Mouse (Mus musculus): Measurements from ENCODE around the gene Armc3. TPM values are rescaled to one million over a fixed set of nuclear protein-coding genes. Genes with fewer than 3 reads are reported as not detected.
A peak's percentile ranks its signal among the peaks of the same experiment; 100 is the strongest.

The Armc3 gene
- total RNA-seq (2021), result not detected

DNA sequence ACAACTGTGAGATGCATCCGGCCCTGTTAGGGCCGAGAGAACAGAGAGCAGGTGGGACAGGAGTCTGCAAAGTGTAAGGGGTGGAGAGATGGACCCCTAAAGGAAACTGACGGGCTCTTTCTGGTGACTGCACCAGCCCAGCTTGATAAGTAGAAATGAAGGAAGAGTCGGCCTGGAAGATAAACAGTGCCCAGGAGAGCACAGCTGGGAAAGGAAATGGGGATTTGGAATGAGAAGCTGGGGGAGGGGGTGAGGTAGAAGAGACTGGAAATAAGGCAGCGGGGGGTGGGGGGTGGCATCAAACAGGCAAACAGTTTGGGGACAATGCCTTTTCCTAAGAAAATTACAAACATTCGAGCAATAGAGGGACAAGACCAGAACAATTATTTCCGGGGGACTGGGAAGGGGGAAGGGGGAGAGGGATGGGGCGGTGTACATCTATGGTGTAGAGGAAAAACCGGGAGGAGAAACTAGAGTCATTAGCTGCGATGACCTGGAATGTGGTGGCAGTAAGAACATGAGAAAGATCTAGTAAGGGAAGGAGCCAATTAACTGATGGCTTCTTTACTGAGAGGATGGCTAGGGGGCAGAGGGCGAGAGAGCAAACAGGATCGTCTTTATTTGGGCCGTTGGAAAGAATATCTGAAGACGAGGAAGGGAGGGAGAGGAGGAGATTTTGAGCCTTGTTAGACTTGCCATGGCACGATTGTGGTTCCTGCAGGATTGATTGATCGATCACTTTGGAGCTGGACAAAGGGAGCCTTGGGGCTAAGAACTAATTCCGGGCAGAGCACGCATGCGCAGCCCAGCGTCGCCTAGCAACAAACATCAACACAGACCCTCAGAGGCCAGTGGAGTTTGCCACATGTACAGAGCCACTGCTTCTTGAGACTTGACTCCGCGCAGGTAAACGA is at the start of gene Armc3:
Gene Armc3, plus strand, starts transcription at position 851 of the 914 bp plus-strand sequence.
- peak; percentile 72 for DNase-seq

DNA sequence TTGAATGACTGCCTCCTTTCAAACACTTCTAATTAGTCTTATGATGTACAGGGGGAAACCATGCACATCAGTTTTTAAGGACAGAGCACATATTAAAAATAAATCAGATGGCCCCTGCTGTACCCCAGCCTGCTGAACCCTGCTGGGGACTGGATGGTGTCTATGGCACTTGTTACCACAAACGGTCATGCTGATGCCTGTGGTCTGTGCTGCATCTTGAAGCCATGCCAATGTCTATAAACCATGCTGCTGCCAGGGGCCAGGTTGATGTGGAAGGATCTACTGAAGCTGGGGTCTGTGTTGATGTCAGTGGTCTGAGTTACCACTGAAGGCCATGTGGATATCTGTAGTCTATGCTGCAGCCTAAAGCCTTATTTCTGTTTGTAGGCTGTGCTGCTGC is 46.4 kb upstream of the Armc3 start:
- no peak for DNase-seq

DNA sequence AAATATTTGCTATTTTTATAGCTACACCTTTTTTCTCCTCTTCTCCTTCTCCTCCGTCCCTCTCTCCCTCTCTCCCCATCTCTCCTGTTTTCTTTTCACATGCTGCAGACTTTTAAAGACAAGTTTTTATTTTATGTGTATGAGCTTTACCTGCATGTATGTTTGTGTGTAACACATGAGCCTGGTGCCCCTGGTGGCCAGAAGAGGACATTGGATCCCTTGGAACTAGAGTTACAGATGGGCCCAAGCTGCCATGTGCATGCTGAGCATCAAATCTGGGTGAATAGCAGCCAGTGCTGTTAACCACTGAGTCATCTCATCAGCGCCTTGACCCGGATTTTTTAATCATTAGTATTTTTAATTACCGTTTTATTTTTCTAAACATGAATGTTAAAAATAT is 42.9 kb upstream of the Armc3 start:
- DNase-seq, result peak; percentile 14

DNA sequence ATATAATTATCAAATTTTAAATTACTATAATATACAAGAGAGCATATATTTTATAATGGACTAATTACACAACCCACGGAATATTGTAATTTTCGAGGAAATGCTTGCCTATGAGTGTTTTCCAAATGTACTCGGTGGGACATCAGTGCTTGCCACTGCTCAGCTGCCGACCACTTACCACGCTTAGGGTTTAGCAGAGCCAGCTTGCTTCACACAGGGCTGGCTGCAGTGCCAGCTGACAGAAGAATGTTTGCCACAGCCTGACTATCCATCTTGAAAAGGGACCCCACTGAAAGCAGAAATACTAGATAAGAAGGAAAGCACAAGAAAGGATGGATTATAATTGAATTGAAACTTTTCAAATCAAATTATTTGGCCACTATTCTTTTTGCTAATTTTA is 39.6 kb upstream of the Armc3 start:
- DNase-seq, result no peak

DNA sequence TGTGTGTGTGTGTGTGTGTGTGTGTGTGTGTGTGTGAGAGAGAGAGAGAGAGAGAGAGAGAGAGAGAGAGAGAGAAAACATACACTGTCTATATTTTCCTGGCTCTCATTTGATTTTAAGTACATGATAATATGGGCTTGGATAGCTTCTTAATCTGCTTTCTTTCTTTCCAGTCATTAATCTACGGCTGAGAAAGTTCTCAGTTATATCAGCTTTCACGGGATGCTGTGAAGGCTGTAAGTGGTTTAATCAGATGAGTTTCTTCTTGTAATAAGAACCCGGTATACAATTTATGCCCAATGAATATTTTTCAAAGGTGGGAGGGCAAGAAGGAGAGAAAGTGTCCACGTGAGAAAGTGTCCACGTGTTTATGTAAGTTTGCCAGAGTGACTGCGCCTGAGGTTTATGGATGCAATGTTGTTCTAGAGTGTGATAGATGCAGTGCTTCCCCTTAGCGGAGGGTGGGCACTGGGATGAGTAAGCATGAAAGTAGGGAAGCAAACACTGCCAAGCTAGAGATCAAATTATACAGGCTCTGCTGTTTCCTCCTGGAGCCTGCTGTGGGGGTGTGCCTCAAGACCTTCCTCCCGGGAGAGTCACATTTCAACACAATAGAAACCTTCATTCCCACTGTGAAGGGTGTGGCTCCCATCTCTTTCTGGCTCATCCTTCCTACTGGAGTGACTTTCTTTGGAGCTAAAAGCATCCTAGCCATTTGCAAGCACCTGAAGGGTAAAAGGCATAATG is 38.6 kb upstream of the Armc3 start:
- no peak for DNase-seq

DNA sequence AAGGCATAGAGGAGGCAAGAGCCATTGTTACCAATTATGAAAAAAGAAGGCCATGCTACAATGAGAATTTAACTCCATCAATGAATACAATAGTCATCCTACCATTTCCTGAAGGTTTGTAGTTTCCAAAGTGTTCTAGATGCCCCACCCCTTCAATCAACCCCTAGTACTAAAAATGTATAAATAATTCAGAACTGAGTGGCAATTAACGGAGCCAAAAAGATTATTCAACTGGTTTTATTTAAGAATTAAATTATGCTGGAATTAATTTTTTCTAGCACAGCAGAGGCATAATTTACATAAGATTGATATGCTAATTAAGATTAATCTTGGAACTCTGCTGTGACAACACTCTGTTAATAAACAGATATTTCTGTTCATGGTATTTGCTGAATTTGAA is 34.9 kb upstream of the Armc3 start:
- DNase-seq, result no peak

DNA sequence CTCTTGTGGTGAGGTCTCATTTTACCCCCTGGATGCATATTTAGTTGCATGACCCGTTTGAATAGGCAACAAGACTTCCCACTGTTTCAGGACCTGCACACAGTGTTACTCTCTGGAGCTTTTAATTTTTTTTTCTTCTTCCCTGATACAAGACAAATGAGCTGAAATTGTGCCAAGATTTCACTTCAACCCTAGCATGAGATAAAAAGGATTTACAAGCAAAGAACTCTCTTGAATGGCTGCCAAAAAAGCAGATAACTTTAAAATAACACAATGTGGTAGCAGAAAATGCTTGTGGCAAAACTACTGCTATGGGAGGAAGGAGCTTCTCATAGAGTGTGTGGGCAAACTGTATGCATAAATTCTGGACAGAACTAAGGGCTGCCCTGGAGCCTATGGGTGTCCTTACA is 22.3 kb upstream of the Armc3 start:
- no peak for DNase-seq

DNA sequence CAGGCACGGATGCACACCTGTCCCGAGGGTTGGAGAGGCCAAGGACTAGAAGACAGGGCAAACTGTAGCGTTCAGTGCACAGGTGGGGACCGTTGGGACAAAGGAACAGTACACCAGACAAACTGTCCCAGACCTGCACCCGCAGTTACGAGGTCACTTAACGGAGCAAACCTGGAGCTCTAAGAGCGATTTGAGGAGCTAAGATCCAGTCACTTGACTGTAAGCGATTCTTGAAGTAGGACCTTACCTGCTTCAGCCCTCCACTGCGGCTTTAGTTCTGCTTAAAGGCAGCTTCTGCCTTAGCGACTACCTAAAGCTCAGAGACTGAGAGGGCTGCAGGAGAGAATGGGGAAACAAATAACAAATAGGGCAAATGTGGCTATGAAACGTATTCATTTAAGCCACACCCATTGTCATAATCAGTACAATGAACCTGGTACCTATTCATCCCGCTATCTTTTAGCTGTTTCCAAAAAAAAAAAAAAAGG is 308 bp downstream of the Armc3 start:
- DNase-seq, result no peak

DNA sequence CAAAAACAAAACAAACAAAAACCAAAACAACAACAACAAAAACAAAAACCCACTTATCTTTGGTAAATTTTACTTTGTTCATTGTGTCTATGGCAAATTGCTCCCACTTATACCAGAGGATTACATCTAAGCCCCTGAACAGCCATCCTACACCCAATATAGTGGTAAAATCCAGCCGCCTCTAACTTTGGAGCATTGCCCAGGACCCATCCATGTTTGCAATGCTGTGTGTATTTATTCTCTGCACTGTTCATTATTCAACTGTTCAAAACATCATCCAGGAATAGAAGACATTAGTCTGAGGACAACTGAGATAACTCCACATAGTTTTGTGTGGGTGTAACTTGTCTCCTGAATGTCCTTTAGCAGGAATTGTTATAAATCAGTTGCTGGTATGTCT is 1.0 kb downstream of the Armc3 start:
- no peak for DNase-seq

DNA sequence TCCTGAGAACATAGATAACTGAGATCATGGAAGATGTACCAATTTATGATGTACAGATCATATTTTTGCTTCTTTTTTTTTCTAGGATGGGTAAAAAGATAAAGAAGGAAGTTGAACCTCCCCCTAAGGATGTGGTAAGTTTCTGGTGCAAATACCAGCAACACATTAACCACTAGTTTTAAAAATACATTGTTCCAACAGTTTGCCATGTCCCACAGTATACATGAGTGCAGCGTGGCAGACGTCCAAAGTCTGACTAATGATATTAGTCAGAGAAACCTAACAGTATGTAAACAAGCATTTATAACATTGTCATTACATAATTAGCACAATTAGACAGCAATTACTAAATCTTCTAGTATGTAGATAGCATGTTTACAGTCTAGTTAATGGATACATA is 2.6 kb downstream of the Armc3 start:
- no peak for DNase-seq

DNA sequence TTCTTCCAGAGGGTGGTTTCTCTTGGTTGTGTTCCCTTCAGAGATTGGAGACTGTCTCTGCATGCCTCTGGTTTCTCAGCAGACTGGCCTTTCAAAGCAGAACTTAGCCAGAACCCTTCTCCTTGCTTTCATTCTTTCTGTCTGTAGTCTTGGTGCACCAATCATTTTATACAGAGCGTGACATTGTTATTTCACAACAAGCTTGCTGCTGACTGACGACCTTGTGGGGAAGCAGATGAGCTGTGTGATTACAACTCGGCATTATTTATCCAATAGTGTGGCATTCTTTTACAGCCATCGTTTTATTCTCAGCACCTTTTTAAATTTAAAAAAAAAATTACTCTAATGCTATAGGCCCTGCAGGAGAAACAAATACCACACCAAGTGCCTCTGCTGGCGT is 35.2 kb downstream of the Armc3 start:
- no peak for DNase-seq

DNA sequence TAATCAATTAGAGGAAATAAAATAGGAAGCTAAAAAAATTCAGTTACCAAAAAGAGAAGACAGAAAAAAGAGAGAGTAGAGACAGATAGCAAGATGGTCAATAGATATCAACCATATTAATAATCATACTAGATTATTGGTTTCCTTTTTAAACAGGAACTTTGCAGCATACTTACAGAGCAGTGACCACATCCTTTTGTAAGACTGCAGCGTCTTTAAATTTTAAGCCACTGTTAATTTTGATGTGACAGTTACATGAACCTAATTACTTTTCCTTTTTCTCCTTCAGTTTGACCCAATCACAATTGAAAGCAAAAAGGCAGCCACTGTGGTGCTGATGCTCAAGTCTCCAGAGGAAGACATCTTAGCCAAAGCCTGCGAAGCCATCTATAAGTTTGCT is 36.1 kb downstream of the Armc3 start:
- DNase-seq, result no peak

DNA sequence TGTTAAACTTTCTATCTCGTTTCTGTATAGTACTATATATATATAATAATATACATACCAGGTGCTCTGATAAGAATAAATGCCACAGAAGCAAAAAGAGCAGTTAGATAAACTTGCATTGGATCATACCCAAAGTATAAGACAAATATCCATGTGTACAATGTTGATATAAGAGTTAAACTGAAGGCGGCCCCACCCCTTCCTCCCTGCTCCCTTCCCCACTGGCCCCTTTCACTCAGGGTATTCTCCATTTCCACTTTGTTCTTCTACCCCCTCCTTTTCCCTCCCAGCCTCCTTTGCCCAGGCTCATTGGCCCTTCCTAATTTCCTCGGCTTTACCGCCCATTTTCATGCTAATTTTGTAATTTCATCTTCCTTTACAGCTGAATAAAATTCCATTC is 36.5 kb downstream of the Armc3 start:
- DNase-seq, result no peak

DNA sequence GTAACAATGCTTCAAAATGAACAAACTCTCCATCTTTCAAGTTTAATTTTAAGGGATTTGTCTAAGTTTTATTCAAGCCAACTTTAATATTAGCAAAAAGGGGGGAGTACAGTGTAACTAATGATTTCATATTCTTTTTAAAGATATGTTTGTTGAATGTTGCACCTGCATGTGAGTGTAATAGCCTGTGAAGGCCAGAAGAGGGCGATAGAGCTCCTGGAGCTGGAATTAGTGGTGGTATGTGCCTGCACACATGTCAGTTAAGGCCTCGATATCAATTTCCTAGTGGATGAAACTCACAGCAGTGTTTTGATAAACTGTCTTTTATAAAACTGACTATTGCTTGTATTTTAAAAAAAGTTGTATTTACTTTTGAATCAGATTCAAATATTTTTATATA is 39.7 kb downstream of the Armc3 start:
- DNase-seq, result no peak

DNA sequence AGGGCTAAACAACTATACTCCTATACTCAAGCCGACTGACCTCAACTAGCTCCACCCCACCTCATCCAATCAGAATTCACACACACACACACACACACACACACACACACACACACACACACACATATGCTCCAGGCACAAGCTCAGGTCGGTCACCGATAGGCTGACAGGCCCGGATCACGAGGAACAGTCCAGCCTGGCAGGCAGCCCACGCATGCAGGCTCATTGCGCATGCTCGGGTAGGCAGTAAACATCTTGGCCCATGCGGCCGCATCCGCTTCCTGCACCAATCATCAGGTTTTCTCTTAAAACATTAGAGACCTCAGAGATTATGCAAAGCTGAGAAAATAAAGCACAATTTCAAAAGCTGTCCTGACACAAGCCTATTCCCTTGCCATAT is 50.5 kb downstream of the Armc3 start:
- no peak for DNase-seq

DNA sequence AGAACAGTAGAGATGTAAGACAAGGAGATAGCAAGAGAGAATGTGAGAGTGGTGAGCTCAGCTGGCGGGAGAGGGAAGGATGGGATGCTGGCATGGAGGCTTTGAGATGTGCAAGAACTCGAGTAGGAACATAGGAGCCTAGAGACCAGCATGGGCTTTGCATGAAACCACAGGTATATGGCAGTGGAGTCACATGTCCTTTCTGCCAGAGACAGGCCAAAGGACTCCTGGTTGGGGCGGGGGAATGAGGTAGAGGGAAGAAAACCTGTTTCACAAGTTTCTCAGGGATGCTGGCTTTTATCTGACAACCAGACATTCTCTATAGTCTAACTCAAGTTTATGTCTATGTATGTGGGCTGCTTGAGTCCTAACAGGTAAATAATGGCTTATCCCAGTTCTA is 55.9 kb downstream of the Armc3 start:
- no peak for DNase-seq

DNA sequence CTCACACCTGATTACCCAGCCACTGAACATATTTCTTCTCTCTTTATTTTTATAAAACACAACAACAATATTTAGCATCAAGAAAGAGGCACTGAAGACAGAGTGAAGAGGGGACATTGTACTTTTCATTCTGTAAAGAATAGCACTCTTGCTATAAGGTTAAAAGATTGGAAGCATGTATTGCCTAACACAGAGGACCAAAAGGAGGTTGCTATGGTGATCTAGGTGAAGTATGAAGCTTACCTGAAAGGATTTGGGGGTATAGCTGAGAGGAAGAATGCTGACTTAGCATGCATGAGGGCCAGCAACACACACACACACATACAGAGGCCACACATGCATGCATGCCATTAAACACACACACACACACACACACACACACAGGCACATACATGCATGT is 58.2 kb downstream of the Armc3 start:
- DNase-seq, result no peak

DNA sequence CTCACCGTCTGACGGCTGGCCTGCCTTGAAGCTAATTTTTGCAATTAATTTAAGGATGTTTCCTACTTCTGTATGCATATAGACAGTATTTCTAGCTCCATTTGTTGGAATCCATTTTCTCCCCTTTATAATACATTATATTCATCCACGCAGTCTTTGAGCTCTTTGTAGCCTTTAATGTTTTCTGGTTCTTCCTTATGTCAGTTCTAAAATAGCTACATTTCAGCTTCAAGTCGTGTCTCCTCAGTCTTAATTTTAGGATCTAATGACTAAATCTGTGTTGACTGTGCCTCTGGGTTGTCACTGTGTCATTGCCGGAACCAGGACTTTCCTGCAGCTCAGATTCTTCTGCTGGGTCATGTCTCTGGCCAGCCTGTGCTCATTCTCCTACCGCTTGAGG is 61.3 kb downstream of the Armc3 start:
- DNase-seq, result no peak

DNA sequence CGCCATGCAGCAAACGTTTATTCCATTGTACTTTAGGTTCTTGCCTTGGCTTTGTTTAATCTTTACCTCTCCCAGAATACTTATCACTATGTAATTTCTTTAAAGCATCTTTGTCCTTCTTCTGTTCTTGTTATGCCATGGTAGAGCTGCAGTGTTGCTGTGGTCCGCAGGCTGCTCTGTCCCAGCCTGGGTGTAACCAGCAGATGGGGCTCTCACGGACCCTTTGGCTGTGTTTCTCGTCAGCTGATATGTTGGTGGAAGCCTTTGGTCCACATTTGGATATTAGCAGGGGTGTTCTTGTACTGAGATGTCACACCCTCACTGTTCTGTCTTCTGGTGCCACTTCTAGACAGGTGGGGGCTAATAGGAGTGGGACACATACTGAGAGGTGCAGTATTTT is 64.3 kb downstream of the Armc3 start:
- no peak for DNase-seq

DNA sequence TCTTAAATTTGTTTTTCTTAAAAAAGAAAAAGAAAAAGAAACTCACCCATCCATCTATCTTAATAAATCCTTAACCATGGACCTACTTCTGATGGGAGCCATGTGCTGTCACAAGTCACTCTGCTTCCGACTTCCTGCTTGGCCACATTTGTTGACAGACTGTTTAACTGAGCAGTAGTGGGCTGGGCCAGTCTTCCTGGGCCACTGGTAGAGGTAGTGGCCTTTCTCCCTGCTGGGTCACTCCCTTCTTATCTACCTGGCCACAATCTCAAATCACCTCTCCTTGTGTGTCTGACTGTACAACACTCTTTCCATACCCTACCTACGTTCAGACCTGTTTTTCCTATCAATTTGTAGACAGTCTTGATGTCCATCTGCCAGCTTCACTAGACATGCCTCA is 66.7 kb downstream of the Armc3 start:
- DNase-seq, result no peak

DNA sequence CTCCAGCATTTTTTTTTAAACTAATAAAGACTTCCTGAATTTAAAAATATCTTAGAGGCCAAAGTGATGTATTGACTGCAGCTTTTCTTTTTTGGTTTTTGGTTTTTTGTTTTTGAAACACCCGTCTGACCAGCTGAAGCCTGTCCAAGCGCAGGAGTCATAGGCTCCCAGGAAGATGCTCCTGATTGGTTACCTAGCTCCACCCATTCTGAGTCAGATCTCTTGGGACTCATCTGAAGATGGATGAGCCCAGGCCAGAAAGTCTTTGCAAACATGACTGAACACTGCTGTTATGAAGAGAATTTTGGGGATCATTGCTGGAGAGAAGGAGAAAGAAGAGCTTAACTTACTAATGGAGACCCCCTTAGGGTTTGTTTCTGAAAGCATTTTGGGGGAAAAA is 68.3 kb downstream of the Armc3 start:
- no peak for DNase-seq

DNA sequence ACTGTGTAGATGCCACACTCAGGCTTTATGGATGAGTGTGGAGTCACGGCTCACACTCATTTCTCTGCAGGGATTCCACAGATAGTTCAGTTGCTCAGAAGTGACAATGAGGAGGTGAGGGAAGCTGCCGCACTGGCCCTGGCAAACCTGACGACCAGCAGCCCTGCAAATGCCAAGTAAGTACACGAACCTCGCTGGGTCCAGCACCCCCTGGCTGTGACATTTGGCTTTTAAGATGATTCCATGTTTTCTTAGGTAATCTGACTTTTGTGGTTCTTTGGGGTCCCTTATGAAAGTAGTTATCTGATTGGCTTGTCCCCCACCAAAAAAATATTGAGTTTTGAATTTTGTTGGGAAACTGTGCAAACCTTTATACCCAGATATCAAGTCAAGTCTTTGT is 70.9 kb downstream of the Armc3 start:
- peak; percentile 7 for DNase-seq

DNA sequence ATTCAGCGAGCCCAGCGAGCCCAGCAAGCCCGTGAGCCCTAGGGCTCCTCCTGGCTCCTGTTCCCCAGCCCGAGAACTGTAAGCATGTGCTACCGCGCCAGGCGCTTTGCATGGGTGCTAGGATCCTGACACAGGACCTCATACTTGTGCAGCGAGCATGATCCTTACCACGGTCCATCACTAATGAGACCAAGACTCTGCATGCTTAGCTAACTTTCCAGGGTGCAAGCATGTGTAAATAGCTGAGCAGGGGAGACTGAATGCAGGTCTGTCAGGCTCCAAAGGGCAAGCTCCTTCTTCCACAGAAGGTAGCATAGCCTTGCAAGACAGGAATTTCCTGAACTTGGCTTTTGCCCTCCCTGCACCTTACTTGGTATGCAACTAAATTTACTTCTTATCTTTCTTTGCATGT is 71.6 kb downstream of the Armc3 start:
- DNase-seq, result no peak

DNA sequence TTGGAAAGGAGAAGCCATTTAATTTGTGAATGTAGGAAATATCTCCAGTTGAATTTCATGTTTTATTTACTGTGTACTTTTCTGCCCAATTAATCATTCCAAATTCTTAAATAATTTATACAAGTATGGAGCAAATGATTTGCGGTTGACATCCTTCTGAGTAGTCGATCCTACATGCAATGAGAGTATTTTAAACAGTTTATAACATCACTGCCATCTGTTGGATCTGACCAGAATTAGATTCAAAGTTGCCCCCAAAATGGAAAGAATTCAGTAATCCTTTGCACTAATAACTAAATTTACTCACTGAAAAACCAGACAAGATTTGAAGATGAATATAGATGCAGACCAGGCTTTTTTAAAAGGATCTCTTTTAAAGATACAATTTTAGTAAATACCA is 75.5 kb downstream of the Armc3 start:
- DNase-seq, result no peak
